Mouse (Mus musculus) erythroblast, embryonic 14.5 days (primary cell): ENCODE measurements around the gene Mfsd4b1. TPM values are rescaled to one million over a fixed set of nuclear protein-coding genes. Genes with fewer than 3 reads are reported as not detected.

Experiments
- H3K27me3 ChIP-seq: 2 replicates; pipeline ENCODE4 v1.6.1; 2012; ENCODE audit warnings: inconsistent platforms; ENCODE audit not compliant: control insufficient read depth
- H3K36me3 ChIP-seq: 2 replicates; pipeline ENCODE4 v1.6.1; 2012; ENCODE audit warnings: mild to moderate bottlenecking, inconsistent platforms; ENCODE audit not compliant: control insufficient read depth
- H3K4me1 ChIP-seq: 2 replicates; pipeline ENCODE4 v1.6.1; 2012; ENCODE audit warnings: inconsistent platforms; ENCODE audit not compliant: control insufficient read depth
- H3K4me3 ChIP-seq: replicated peaks from 2 replicates; pipeline ENCODE3; 2012; ENCODE audit warnings: moderate library complexity, mild to moderate bottlenecking, inconsistent platforms
- H3K9me3 ChIP-seq: 2 replicates; pipeline ENCODE4 v1.6.1; 2012; ENCODE audit warnings: low read length, inconsistent platforms, mixed read lengths; ENCODE audit not compliant: control insufficient read depth
- GATA1 ChIP-seq: IDR thresholded peaks from 2 replicates; pipeline ENCODE4 v1.6.1; 2012; ENCODE audit warnings: low read length, inconsistent platforms, mixed read lengths
- TAL1 ChIP-seq: IDR thresholded peaks from 3 replicates; pipeline ENCODE4 v1.6.1; 2012; ENCODE audit warnings: low read length, inconsistent platforms, mixed read lengths
- polyA plus RNA-seq: library from polyadenylated mRNA; stranded (reverse); fragments of >175 nt; gene quantifications from 2 replicates; pipeline ENCODE4 v1.2.3, GENCODE M21; 2012

The Mfsd4b1 gene
- not detected in 2 replicates for polyA plus RNA-seq

DNA sequence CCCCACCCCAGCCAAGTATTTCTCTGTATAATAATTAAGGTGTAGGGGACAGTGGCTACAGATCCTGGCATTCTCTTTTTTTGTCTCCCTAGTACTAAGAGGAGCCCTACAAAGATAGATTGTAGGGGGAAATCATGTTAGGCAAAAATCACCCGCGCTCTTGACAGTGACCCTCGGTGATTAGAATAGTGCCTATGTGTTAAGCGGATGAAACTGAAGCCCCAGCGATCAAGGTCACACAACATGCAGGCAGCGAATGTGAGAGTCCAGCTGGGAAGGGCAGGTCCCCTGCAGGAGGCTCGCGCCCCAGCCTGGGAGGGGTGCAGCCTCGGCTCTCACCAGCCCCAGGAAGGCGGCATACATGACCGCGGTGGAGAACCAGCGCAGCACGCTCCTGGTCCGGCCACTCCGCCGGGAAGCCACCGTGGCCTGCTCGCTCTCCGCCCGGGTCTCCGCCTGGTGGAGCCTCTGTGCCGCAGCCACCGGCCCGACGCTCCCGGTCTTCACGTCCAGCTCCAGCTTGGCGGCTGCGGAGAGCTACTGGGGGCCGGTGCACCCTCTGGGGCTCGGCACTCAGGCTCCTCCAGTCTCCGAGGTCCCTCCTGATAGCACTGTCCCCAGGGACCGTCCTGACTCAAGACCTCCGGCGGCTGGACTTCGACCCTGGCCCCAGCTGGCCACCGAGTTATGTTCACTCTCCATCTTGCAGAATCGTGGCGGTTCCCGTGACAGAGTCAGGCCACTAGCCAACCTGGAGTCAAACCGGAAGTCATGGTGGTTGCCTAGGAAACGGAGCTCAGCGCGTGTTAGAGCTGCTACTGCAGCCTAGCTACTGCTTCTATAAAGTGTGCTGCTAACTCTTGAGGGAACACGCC lies at the start of gene Mfsd4b1:
TSS of gene Mfsd4b1 (minus strand) at position 715 of the 875 bp plus-strand sequence.
- H3K27me3 ChIP-seq, result peaks cover 47% of the 10 kb centered on the region

DNA sequence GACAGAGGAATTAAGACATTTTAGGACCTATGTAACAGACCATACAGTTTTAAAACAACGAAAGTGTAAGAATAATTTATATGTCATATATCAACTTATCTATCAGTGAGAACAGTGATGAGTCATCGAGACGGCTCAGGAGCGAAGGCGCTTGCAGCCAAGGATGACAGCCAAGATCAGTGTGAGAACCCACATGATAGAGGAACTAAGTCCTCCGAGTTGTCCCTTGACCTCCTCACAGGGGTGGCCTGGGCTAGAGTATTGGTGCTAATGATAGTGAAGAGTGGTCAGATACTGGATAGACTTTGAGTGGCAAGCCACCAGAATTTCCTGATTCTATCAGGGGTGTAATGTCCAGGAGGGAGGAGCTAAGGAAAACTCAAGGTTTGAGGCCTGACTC lies 48.5 kb upstream of the Mfsd4b1 start:
- no peak overlapping the region for H3K4me3 ChIP-seq
- H3K4me1 ChIP-seq, result peaks cover 6% of the 10 kb centered on the region
- no peaks in the 10 kb centered on the region for H3K27me3 ChIP-seq
- peaks cover 94% of the 10 kb centered on the region for H3K36me3 ChIP-seq
- H3K9me3 ChIP-seq, result no peaks in the 10 kb centered on the region
- TF ChIP-seq GATA1, result no peak
- no peak for TF ChIP-seq TAL1

More for the DNA sequence above, at the start of gene Mfsd4b1:
- no peaks in the 10 kb centered on the region for H3K36me3 ChIP-seq
- H3K4me3 ChIP-seq, result peak within 1 kb of the TSS; percentile 52
- TF ChIP-seq TAL1 (no peak), GATA1 (no peak)
- H3K9me3 ChIP-seq, result no peaks in the 10 kb centered on the region
- peaks cover 9% of the 10 kb centered on the region for H3K4me1 ChIP-seq

DNA sequence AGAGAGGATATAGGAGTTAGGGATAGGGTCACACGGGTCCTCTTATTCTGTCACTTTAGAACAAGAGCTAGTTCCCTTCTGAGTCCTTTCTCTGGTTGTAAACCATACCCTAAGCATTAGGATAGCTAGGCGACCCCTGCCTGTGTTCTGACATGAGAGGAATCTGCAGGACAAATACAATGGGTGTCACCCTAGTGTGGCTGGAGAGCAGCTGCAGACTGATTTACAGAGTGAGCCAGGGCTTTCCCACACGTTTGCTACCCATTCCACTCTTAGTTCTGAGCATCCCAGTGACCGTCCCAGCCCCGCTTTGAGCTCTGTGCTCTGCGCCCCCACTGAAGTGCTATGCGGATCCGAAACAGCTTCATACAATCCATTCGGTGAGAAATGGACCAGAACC lies 45.6 kb upstream of the Mfsd4b1 start:
- H3K4me3 ChIP-seq, result no peak overlapping the region
- peaks cover 93% of the 10 kb centered on the region for H3K36me3 ChIP-seq
- H3K27me3 ChIP-seq, result no peaks in the 10 kb centered on the region
- no peaks in the 10 kb centered on the region for H3K9me3 ChIP-seq
- TF ChIP-seq TAL1 (no peak), GATA1 (no peak)
- H3K4me1 ChIP-seq, result peaks cover 7% of the 10 kb centered on the region

DNA sequence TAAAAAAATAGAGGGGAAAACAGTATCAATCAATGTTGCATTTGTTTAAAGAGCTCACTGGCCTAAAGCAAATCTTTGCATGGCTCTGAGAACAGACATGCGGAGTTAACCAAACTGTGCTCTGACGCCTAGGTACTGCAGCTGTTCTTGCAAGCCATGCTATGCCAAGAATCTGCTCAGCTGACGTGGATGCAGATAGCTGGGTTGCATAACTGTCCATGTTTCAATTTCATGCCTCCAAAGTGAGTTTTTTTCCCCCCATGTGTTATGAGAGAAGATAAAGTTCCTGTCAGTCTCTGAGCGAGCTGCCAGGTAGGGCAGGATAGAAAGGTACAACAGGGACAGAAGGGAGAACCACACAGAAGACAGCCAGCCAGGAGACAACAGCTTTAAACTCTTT lies 44.2 kb upstream of the Mfsd4b1 start:
- TF ChIP-seq GATA1 (no peak), TAL1 (no peak)
- Histone ChIP-seq H3K4me1 (peaks cover 7% of the 10 kb centered on the region), H3K4me3 (no peak overlapping the region), H3K27me3 (no peaks in the 10 kb centered on the region), H3K36me3 (peaks cover 93% of the 10 kb centered on the region), H3K9me3 (no peaks in the 10 kb centered on the region)

DNA sequence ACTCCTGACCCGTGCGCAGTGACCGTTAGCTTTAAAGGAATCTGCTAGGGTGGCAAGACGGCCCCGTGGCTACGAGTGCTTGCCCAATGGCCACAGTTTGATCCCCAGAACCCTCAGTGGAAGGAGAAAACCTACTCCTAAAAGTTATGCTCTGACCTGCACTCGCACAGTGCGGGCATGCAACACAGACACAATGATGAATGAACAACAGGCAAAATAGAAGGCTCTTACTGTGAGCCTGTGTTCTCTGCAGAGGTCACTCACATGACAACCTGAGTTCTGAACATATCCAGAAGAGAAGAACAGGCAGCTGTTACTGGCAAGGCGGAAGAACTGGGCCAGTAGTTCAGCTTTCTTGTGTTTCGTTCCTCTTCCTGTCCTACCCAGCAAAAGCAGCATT lies 43.5 kb upstream of the Mfsd4b1 start:
- no peak for TF ChIP-seq GATA1
- no peak for TF ChIP-seq TAL1
- H3K27me3 ChIP-seq, result no peaks in the 10 kb centered on the region
- no peak overlapping the region for H3K4me3 ChIP-seq
- peaks cover 91% of the 10 kb centered on the region for H3K36me3 ChIP-seq
- H3K4me1 ChIP-seq, result peaks cover 6% of the 10 kb centered on the region
- no peaks in the 10 kb centered on the region for H3K9me3 ChIP-seq

DNA sequence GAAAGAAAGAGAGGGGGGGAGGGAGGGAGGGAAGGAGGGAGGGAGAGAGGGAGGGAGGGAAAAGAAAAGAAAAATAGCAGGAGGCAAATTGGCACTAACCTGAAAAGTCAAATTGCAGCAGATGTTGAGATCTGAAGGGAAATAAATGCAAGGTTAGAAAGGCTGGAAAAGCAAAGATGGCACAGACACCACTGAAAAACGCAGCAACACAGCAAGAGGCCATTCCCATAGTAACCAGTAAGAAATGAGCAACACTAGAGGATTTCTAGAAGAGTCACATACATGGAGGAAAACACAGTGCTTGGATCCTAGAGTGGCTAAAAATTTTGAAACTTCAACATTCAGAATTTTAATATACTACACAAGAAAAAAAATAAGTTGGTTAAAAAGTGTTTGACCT lies 42.5 kb upstream of the Mfsd4b1 start:
- Histone ChIP-seq H3K27me3 (no peaks in the 10 kb centered on the region), H3K36me3 (peaks cover 92% of the 10 kb centered on the region), H3K4me1 (peaks cover 6% of the 10 kb centered on the region), H3K9me3 (no peaks in the 10 kb centered on the region), H3K4me3 (no peak overlapping the region)
- TF ChIP-seq TAL1 (no peak), GATA1 (no peak)

DNA sequence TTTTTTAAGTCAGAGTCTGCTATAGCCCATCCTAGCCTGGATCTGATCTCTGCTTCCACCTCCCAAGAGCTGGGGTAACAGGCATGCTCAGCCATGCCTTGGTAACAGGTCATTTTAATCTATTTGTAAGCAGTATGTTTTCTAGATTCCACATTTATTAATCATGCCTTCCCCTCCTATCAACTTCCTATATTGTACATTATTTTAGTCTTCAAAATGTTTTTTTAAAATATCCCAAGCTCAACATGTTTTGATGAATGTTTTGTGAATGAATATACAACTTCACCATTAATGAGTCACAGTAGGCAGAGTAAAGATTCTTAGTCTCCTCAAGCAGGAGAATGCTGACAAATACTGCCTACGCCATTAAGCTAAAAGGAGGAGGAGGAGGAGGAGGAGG lies 42.0 kb upstream of the Mfsd4b1 start:
- peaks cover 6% of the 10 kb centered on the region for H3K4me1 ChIP-seq

DNA sequence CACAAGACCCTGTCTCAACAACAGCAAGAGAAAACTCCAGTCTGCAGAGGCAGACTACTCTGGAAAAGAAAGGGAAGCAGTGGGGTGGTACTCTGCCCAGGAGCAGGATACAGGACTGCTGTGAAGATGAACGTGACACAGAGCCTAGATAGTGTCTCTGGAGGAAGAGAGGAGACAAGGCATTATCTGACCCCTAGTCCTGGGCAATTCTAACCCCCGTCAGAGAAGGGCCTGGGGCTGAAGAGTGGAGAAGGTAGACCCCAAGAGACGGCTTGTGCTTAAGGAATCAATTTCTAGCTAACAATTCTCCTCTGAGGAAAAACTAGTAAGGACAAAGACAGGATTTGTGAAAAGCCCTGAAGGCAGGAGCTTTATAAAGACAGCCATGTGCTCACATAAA lies 40.3 kb upstream of the Mfsd4b1 start:
- no peaks in the 10 kb centered on the region for H3K9me3 ChIP-seq
- peaks cover 2% of the 10 kb centered on the region; the same call in 1 of the 2 replicates for H3K4me1 ChIP-seq
- TF ChIP-seq GATA1 (no peak), TAL1 (no peak)
- no peaks in the 10 kb centered on the region for H3K27me3 ChIP-seq
- H3K4me3 ChIP-seq, result no peak overlapping the region
- H3K36me3 ChIP-seq, result peaks cover 92% of the 10 kb centered on the region

More for the DNA sequence above, 42.0 kb upstream of the Mfsd4b1 start:
- Histone ChIP-seq H3K9me3 (no peaks in the 10 kb centered on the region), H3K36me3 (peaks cover 91% of the 10 kb centered on the region), H3K27me3 (no peaks in the 10 kb centered on the region), H3K4me3 (no peak overlapping the region)
- TF ChIP-seq TAL1 (no peak), GATA1 (no peak)

DNA sequence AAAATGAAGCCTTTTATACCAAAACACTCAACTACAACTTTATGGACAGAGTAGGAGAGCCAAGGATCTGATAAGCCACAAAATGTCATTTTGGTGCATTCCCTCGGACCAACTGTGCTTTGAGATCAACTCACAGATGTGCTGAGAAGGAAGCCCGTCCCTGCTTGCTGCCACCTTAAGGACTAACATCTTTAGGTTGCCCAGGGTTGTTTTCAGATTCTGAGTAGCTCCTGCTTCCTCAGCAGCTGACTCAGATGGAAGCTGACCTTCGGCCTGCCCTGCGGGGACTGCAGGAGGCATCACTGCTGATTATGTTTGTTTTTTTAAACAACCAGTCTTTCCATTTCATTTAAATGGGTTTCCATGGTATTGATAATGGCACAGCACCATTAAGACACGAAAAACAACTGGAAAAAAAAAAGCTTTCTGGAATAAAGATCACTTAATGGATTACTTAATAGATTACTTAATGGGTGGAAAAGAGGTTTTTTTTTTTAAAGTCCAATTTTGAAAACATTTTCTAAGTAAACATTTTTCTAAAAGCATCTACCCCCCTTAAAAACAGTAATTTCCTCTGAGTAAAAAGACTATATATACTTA lies 38.3 kb upstream of the Mfsd4b1 start:
- Histone ChIP-seq H3K4me3 (no peak overlapping the region), H3K27me3 (no peaks in the 10 kb centered on the region), H3K9me3 (no peaks in the 10 kb centered on the region), H3K36me3 (peaks cover 90% of the 10 kb centered on the region), H3K4me1 (no peaks in the 10 kb centered on the region)
- TF ChIP-seq GATA1 (no peak), TAL1 (no peak)
